In the genomic region with DNA sequence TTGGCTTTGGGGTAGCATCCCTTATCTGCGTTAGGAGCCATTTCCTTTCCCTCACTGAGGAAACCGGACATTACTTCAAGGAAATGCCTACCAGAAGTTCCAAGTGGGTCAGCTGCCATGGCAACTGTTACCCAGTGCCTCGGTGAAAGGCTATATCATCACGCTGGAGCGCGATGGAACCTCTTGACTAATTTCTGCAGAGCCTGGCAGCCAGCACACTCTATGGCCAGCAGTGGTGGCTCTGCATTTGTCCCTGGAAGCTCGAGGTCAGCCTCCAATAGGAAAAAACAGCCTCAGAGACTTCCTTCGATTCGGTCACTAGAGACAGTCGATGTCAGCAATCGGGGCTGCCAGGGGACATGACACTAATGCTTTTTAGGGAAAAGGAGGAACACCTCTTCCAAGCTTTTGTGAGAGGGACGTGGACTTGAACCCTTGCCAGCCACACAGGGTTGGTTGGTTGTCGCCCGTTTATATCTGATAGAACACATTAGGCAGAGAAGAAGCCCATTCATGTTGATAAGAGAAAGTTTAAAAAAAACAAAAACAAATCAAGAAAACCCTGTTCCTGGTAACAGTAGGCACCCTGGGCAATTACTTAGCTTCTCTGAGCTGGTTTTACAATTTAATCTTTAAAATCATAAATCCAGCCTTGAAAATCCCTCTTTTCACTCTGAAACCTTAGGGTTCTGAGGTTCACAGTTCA, we compare ENCODE assay signal across 8 mouse cellular contexts.
DNase-seq lines count a peak whose midpoint lies in the region; ATAC-seq lines count a peak whose summit lies in the region.

No protein-coding gene starts in this region.

- peak overlapping the region; percentile 47; the same call in 1 of the 2 replicates for H3K27ac ChIP-seq in liver, embryonic 13.5 days
- no peak overlapping the region for H3K27ac ChIP-seq in liver, embryonic 11.5 days (ENCODE audit: low read depth, low read length)
- peak overlapping the region; percentile 84 for H3K27ac ChIP-seq in forebrain, embryonic 13.5 days
- H3K27ac ChIP-seq in hindbrain, embryonic 14.5 days = peak overlapping the region; percentile 48
- peak overlapping the region; percentile 93 for H3K27ac ChIP-seq in lung, embryonic 15.5 days

- no peak for DNase-seq in liver, embryonic 13.5 days
- no peak for DNase-seq in liver, embryonic 11.5 days (ENCODE audit: low spot score)
- peak; percentile 42 for DNase-seq in hindbrain, embryonic 14.5 days (ENCODE audit: low spot score)
- no peak for DNase-seq in cerebellum, postnatal 36 days
- no peak for DNase-seq in ovary, postnatal 10 days (ENCODE audit: low spot score)

- H3K4me3 ChIP-seq in liver, embryonic 13.5 days (replicated peaks) = no peak overlapping the region
- H3K4me3 ChIP-seq in liver, embryonic 11.5 days (ENCODE audit: low read depth, low read length) = no peak overlapping the region
- H3K4me3 ChIP-seq in forebrain, embryonic 13.5 days = no peak overlapping the region
- no peak overlapping the region for H3K4me3 ChIP-seq in hindbrain, embryonic 14.5 days (replicated peaks; ENCODE audit: low read length)
- H3K4me3 ChIP-seq in lung, embryonic 15.5 days = no peak overlapping the region

- H3K4me2 ChIP-seq in liver, embryonic 13.5 days = no peak overlapping the region
- H3K4me2 ChIP-seq in liver, embryonic 11.5 days = no peak overlapping the region
- H3K4me2 ChIP-seq in forebrain, embryonic 13.5 days = peak overlapping the region; percentile 35
- no peak overlapping the region for H3K4me2 ChIP-seq in hindbrain, embryonic 14.5 days (replicated peaks)
- 0 out of 2 replicates have a peak overlapping the region, but pooled peaks have one; percentile 12 for H3K4me2 ChIP-seq in lung, embryonic 15.5 days

- no peaks in the 10 kb centered on the region for H3K9me3 ChIP-seq in liver, embryonic 13.5 days (replicated peaks)
- no peaks in the 10 kb centered on the region for H3K9me3 ChIP-seq in liver, embryonic 11.5 days (ENCODE audit: control insufficient read depth, low read length)
- no peaks in the 10 kb centered on the region for H3K9me3 ChIP-seq in forebrain, embryonic 13.5 days (replicated peaks)
- H3K9me3 ChIP-seq in hindbrain, embryonic 14.5 days (ENCODE audit: control insufficient read depth, low read length) = no peaks in the 10 kb centered on the region
- no peaks in the 10 kb centered on the region for H3K9me3 ChIP-seq in lung, embryonic 15.5 days

- no peaks in the 10 kb centered on the region for H3K4me1 ChIP-seq in liver, embryonic 13.5 days (replicated peaks)
- peaks cover 7% of the 10 kb centered on the region; the same call in 1 of the 2 replicates for H3K4me1 ChIP-seq in liver, embryonic 11.5 days (replicated peaks; ENCODE audit: control insufficient read depth, insufficient read depth, low read length)
- H3K4me1 ChIP-seq in forebrain, embryonic 13.5 days = peaks cover 43% of the 10 kb centered on the region
- peaks cover 19% of the 10 kb centered on the region for H3K4me1 ChIP-seq in hindbrain, embryonic 14.5 days (replicated peaks; ENCODE audit: control insufficient read depth, insufficient read depth, low read length)
- peaks cover 28% of the 10 kb centered on the region for H3K4me1 ChIP-seq in lung, embryonic 15.5 days

- H3K27me3 ChIP-seq in liver, embryonic 13.5 days = no peaks in the 10 kb centered on the region
- no peaks in the 10 kb centered on the region for H3K27me3 ChIP-seq in liver, embryonic 11.5 days (replicated peaks; ENCODE audit: control insufficient read depth, insufficient read depth, low read length)
- H3K27me3 ChIP-seq in forebrain, embryonic 13.5 days = no peaks in the 10 kb centered on the region
- H3K27me3 ChIP-seq in hindbrain, embryonic 14.5 days (ENCODE audit: control insufficient read depth, insufficient read depth, low read length) = no peaks in the 10 kb centered on the region
- H3K27me3 ChIP-seq in lung, embryonic 15.5 days = no peaks in the 10 kb centered on the region

- peaks cover 3% of the 10 kb centered on the region; the same call in 1 of the 2 replicates for H3K36me3 ChIP-seq in liver, embryonic 13.5 days
- no peaks in the 10 kb centered on the region; the same call in 1 of the 2 replicates for H3K36me3 ChIP-seq in liver, embryonic 11.5 days (ENCODE audit: control insufficient read depth, insufficient read depth, low read length)
- peaks cover 11% of the 10 kb centered on the region for H3K36me3 ChIP-seq in forebrain, embryonic 13.5 days (ENCODE audit: poor library complexity, severe bottlenecking)
- H3K36me3 ChIP-seq in hindbrain, embryonic 14.5 days (replicated peaks; ENCODE audit: control insufficient read depth, insufficient read depth) = peaks cover 7% of the 10 kb centered on the region; the same call in 1 of the 2 replicates
- no peaks in the 10 kb centered on the region; the same call in 1 of the 2 replicates for H3K36me3 ChIP-seq in lung, embryonic 15.5 days

- no peak for ATAC-seq in liver, embryonic 13.5 days (ENCODE audit: low read depth)
- ATAC-seq in liver, embryonic 11.5 days (replicated peaks; ENCODE audit: low FRiP score) = no peak
- ATAC-seq in forebrain, embryonic 13.5 days = peak; percentile 72
- ATAC-seq in hindbrain, embryonic 14.5 days (ENCODE audit: low FRiP score) = peak; percentile 78; the same call in 1 of the 2 replicates
- ATAC-seq in lung, embryonic 15.5 days (ENCODE audit: borderline replicate concordance, extremely low read depth, low FRiP score, low TSS enrichment) = peak; percentile 44; the same call in 1 of the 2 replicates
- ATAC-seq in granulocyte monocyte progenitor cell, adult 5-6 weeks (replicated peaks; ENCODE audit: poor library complexity, severe bottlenecking) = no peak

- no peak overlapping the region for H3K9ac ChIP-seq in liver, embryonic 13.5 days
- no peak overlapping the region for H3K9ac ChIP-seq in liver, embryonic 11.5 days (ENCODE audit: low read depth, low read length)
- H3K9ac ChIP-seq in forebrain, embryonic 13.5 days = no peak overlapping the region
- no peak overlapping the region for H3K9ac ChIP-seq in hindbrain, embryonic 14.5 days
- no peak overlapping the region for H3K9ac ChIP-seq in lung, embryonic 15.5 days

- WGBS in liver, embryonic 13.5 days (ENCODE audit: insufficient replicate concordance) = 42% methylated on average over 14 of the region's 14 CpGs
- WGBS in liver, embryonic 11.5 days = 55% methylated on average over 14 of the region's 14 CpGs
- WGBS in forebrain, embryonic 13.5 days = 25% methylated on average over 14 of the region's 14 CpGs
- 31% methylated on average over 14 of the region's 14 CpGs for WGBS in hindbrain, embryonic 14.5 days
- 38% methylated on average over 14 of the region's 14 CpGs for WGBS in lung, embryonic 15.5 days

Comparison
In these comparisons a context has a peak if more than half of its experiments do, and no peak if none do; other contexts are left out.
1. ATAC-seq: peak in forebrain, embryonic 13.5 days (single experiment), hindbrain, embryonic 14.5 days (single experiment) and lung, embryonic 15.5 days (single experiment); none in liver, embryonic 13.5 days (single experiment), liver, embryonic 11.5 days (single experiment) and granulocyte monocyte progenitor cell, adult 5-6 weeks (single experiment).
2. H3K4me2 ChIP-seq: peak in forebrain, embryonic 13.5 days (single experiment) and lung, embryonic 15.5 days (single experiment); none in liver, embryonic 13.5 days (single experiment), liver, embryonic 11.5 days (single experiment) and hindbrain, embryonic 14.5 days (single experiment).